Mouse (Mus musculus): Measurements from ENCODE around the gene Krt2.

The Krt2 gene

GRCm38 (mm10) chr15:101772080-101772710, 45.8 kb downstream of the Krt2 start:
- DNase-seq (ENCODE audit: low spot score), result no peak

- DNase-seq (ENCODE audit: low spot score), result no peak
Measured at GRCm38 (mm10) chr15:101770226-101770625, 47.7 kb downstream of the Krt2 start.
